Comparison of ENCODE assay signal across 15 mouse cellular contexts in genomic region chr5:120536632-120537031, GRCm38 (mm10). TPM values are rescaled to one million over a fixed set of nuclear protein-coding genes. Genes with fewer than 3 reads are reported as not detected.
A peak's percentile ranks its signal among the peaks of the same experiment; 100 is the strongest.
DNase-seq lines count a peak whose midpoint lies in the region; ATAC-seq and TF ChIP-seq lines count a peak whose summit lies in the region.
"Had no signal": no experiment of that assay in that cellular context is flagged by ENCODE, and none has a peak within 500 bp of the region (broad histone marks: within the 10 kb centered on the region; RNA-seq: fewer than 3 reads in every experiment).

No protein-coding gene starts in this region.

- TF ChIP-seq EP300 in liver, postnatal 0 days (IDR thresholded peaks at IDR 0.05; ENCODE audit: low read depth), result no peak

- H3K27me3 ChIP-seq in hindbrain, embryonic 10.5 days (ENCODE audit: insufficient read depth, poor library complexity, severe bottlenecking), result no peaks in the 10 kb centered on the region
- H3K27me3 ChIP-seq in hindbrain, embryonic 14.5 days (ENCODE audit: control insufficient read depth, insufficient read depth, low read length), result no peaks in the 10 kb centered on the region
- H3K27me3 ChIP-seq in lung, embryonic 15.5 days, result no peaks in the 10 kb centered on the region
- H3K27me3 ChIP-seq in embryonic facial prominence, embryonic 13.5 days, result no peaks in the 10 kb centered on the region
- no peaks in the 10 kb centered on the region for H3K27me3 ChIP-seq in limb, embryonic 11.5 days (ENCODE audit: control insufficient read depth, insufficient read depth, low read length)
- H3K27me3 ChIP-seq in liver, postnatal 0 days (ENCODE audit: insufficient read depth, low read length), result no peaks in the 10 kb centered on the region
- H3K27me3 ChIP-seq: heart, embryonic 15.5 days; liver, embryonic 15.5 days; neural tube, embryonic 12.5 days had no signal

- no peak for TF ChIP-seq CTCF in liver, postnatal 0 days (IDR thresholded peaks at IDR 0.05; ENCODE audit: low read depth)

- no peaks in the 10 kb centered on the region for H3K9me3 ChIP-seq in hindbrain, embryonic 10.5 days
- no peaks in the 10 kb centered on the region for H3K9me3 ChIP-seq in hindbrain, embryonic 14.5 days (ENCODE audit: control insufficient read depth, low read length)
- H3K9me3 ChIP-seq in lung, embryonic 15.5 days, result no peaks in the 10 kb centered on the region
- no peaks in the 10 kb centered on the region for H3K9me3 ChIP-seq in embryonic facial prominence, embryonic 13.5 days
- no peaks in the 10 kb centered on the region for H3K9me3 ChIP-seq in limb, embryonic 11.5 days (ENCODE audit: control insufficient read depth, low read length)
- H3K9me3 ChIP-seq in liver, postnatal 0 days (ENCODE audit: low read length), result no peaks in the 10 kb centered on the region
- H3K9me3 ChIP-seq: heart, embryonic 15.5 days; liver, embryonic 15.5 days; midbrain, embryonic 10.5 days; neural tube, embryonic 12.5 days had no signal

- no peak overlapping the region for H3K9ac ChIP-seq in hindbrain, embryonic 14.5 days
- H3K9ac ChIP-seq in lung, embryonic 15.5 days, result no peak overlapping the region
- H3K9ac ChIP-seq in embryonic facial prominence, embryonic 13.5 days, result 0 out of 2 replicates have a peak overlapping the region, but pooled peaks have one; percentile 32
- H3K9ac ChIP-seq in limb, embryonic 11.5 days (ENCODE audit: low read length), result no peak overlapping the region
- H3K9ac ChIP-seq in liver, postnatal 0 days (replicated peaks), result no peak overlapping the region
- H3K9ac ChIP-seq: heart, embryonic 15.5 days; liver, embryonic 15.5 days; neural tube, embryonic 12.5 days had no signal

- H3K4me3 ChIP-seq in hindbrain, embryonic 10.5 days, result no peak overlapping the region
- H3K4me3 ChIP-seq in hindbrain, embryonic 14.5 days (replicated peaks; ENCODE audit: low read length), result no peak overlapping the region
- H3K4me3 ChIP-seq in lung, embryonic 15.5 days, result no peak overlapping the region
- H3K4me3 ChIP-seq in embryonic facial prominence, embryonic 13.5 days, result no peak overlapping the region
- no peak overlapping the region for H3K4me3 ChIP-seq in limb, embryonic 11.5 days (ENCODE audit: low read depth, low read length)
- H3K4me3 ChIP-seq in liver, postnatal 0 days (ENCODE audit: low read depth, low read length), result no peak overlapping the region
- H3K4me3 ChIP-seq: heart, embryonic 15.5 days; liver, embryonic 15.5 days; midbrain, embryonic 10.5 days; neural tube, embryonic 12.5 days had no signal

- peak overlapping the region; percentile 70; the same call in 1 of the 2 replicates for H3K27ac ChIP-seq in hindbrain, embryonic 10.5 days
- H3K27ac ChIP-seq in hindbrain, embryonic 14.5 days, result no peak overlapping the region; the same call in 1 of the 2 replicates
- 0 out of 2 replicates have a peak overlapping the region, but pooled peaks have one; percentile 29 for H3K27ac ChIP-seq in lung, embryonic 15.5 days
- H3K27ac ChIP-seq in embryonic facial prominence, embryonic 13.5 days, result peak overlapping the region; percentile 75; the same call in 1 of the 2 replicates
- 0 out of 2 replicates have a peak overlapping the region, but pooled peaks have one; percentile 12 for H3K27ac ChIP-seq in limb, embryonic 11.5 days (replicated peaks; ENCODE audit: low read depth, low read length)
- no peak overlapping the region for H3K27ac ChIP-seq in liver, postnatal 0 days (ENCODE audit: low read depth)
- H3K27ac ChIP-seq: liver, embryonic 15.5 days; macrophage; neural tube, embryonic 12.5 days had no signal

- peaks cover 46% of the 10 kb centered on the region for H3K36me3 ChIP-seq in hindbrain, embryonic 10.5 days
- H3K36me3 ChIP-seq in hindbrain, embryonic 14.5 days (replicated peaks; ENCODE audit: control insufficient read depth, insufficient read depth), result peaks cover 24% of the 10 kb centered on the region; the same call in 1 of the 2 replicates
- peaks cover 21% of the 10 kb centered on the region for H3K36me3 ChIP-seq in lung, embryonic 15.5 days
- peaks cover 52% of the 10 kb centered on the region for H3K36me3 ChIP-seq in embryonic facial prominence, embryonic 13.5 days
- H3K36me3 ChIP-seq in limb, embryonic 11.5 days (ENCODE audit: control insufficient read depth, insufficient read depth, low read length), result peaks cover 5% of the 10 kb centered on the region
- H3K36me3 ChIP-seq in liver, postnatal 0 days (replicated peaks; ENCODE audit: insufficient read depth, low read length), result peaks cover 63% of the 10 kb centered on the region

- H3K4me1 ChIP-seq in hindbrain, embryonic 10.5 days (replicated peaks), result peaks cover 42% of the 10 kb centered on the region
- peaks cover 10% of the 10 kb centered on the region; the same call in 1 of the 2 replicates for H3K4me1 ChIP-seq in hindbrain, embryonic 14.5 days (replicated peaks; ENCODE audit: control insufficient read depth, insufficient read depth, low read length)
- H3K4me1 ChIP-seq in lung, embryonic 15.5 days, result peaks cover 19% of the 10 kb centered on the region
- H3K4me1 ChIP-seq in embryonic facial prominence, embryonic 13.5 days, result peaks cover 35% of the 10 kb centered on the region
- H3K4me1 ChIP-seq in limb, embryonic 11.5 days (ENCODE audit: control insufficient read depth, insufficient read depth, low read length), result peaks cover 39% of the 10 kb centered on the region
- no peaks in the 10 kb centered on the region for H3K4me1 ChIP-seq in liver, postnatal 0 days (ENCODE audit: insufficient read depth)
- H3K4me1 ChIP-seq: liver, embryonic 15.5 days had no signal

- no peak overlapping the region for H3K4me2 ChIP-seq in hindbrain, embryonic 14.5 days (replicated peaks)
- H3K4me2 ChIP-seq in lung, embryonic 15.5 days, result no peak overlapping the region
- H3K4me2 ChIP-seq in embryonic facial prominence, embryonic 13.5 days, result no peak overlapping the region
- no peak overlapping the region for H3K4me2 ChIP-seq in limb, embryonic 11.5 days (ENCODE audit: low read depth, severe bottlenecking)
- no peak overlapping the region for H3K4me2 ChIP-seq in liver, postnatal 0 days (ENCODE audit: low read depth, low read length)
- H3K4me2 ChIP-seq: heart, embryonic 15.5 days; liver, embryonic 15.5 days; neural tube, embryonic 12.5 days had no signal

- ATAC-seq in hindbrain, embryonic 14.5 days (ENCODE audit: low FRiP score), result no peak
- no peak for ATAC-seq in lung, embryonic 15.5 days (ENCODE audit: borderline replicate concordance, extremely low read depth, low FRiP score, low TSS enrichment)
- no peak for ATAC-seq in embryonic facial prominence, embryonic 13.5 days (ENCODE audit: insufficient number of reproducible peaks, insufficient read depth, low FRiP score, low TSS enrichment, low read depth)
- no peak for ATAC-seq in limb, embryonic 11.5 days (ENCODE audit: insufficient number of reproducible peaks, low FRiP score, low TSS enrichment, low read depth)
- no peak for ATAC-seq in liver, postnatal 0 days
- ATAC-seq: intestine, postnatal 0 days had no signal

- 65% methylated on average over 5 of the region's 5 CpGs for WGBS in hindbrain, embryonic 10.5 days
- 82% methylated on average over 5 of the region's 5 CpGs for WGBS in hindbrain, embryonic 14.5 days
- 66% methylated on average over 5 of the region's 5 CpGs for WGBS in lung, embryonic 15.5 days
- WGBS in embryonic facial prominence, embryonic 13.5 days, result 61% methylated on average over 5 of the region's 5 CpGs
- 69% methylated on average over 5 of the region's 5 CpGs for WGBS in limb, embryonic 11.5 days
- WGBS in liver, postnatal 0 days (ENCODE audit: insufficient replicate concordance), result 79% methylated on average over 5 of the region's 5 CpGs

- DNase-seq in hindbrain, embryonic 10.5 days (ENCODE audit: low spot score), result no peak
- no peak for DNase-seq in hindbrain, embryonic 14.5 days (ENCODE audit: low spot score)
- no peak for DNase-seq in lung, postnatal 25 days (ENCODE audit: low spot score)
- no peak for DNase-seq in limb, embryonic 11.5 days (ENCODE audit: low spot score)
- no peak for DNase-seq in liver, postnatal 0 days
- DNase-seq: kidney, postnatal 10 days; thymus, postnatal 14 days had no signal

RNA-seq across cellular contexts. Expression of gene Slc8b1, which starts 25.7 kb away (rescaled TPM):
- 4.4 and 5.8 TPM in 2 replicates for polyA plus RNA-seq in hindbrain, embryonic 10.5 days (2016; fragmentation: Nextera tagmentation; extraction: Ambion mirVana)
- 1.3 and 1.4 TPM in 2 replicates for polyA plus RNA-seq in hindbrain, embryonic 14.5 days (2014; fragmentation: Nextera tagmentation; extraction: Ambion mirVana)
- polyA plus RNA-seq in lung, embryonic 15.5 days (2015; fragmentation: Nextera tagmentation; extraction: Ambion mirVana), result 6.6 and 6.7 TPM in 2 replicates
- polyA plus RNA-seq in embryonic facial prominence, embryonic 13.5 days (2015; fragmentation: Nextera tagmentation; extraction: Ambion mirVana), result 5.0 and 5.9 TPM in 2 replicates
- 1.6 and 2.7 TPM in 2 replicates for polyA plus RNA-seq in limb, embryonic 11.5 days (2014; fragmentation: Nextera tagmentation; extraction: Ambion mirVana)
- polyA plus RNA-seq in liver, postnatal 0 days (2015; fragmentation: Nextera tagmentation; extraction: Ambion mirVana), result 15.3 and 17.1 TPM in 2 replicates

RNA-seq across cellular contexts. Expression of gene Plbd2, which starts 33.2 kb away (rescaled TPM):
- 42.5 and 43.0 TPM in 2 replicates for polyA plus RNA-seq in hindbrain, embryonic 10.5 days (2016; fragmentation: Nextera tagmentation; extraction: Ambion mirVana)
- polyA plus RNA-seq in hindbrain, embryonic 14.5 days (2014; fragmentation: Nextera tagmentation; extraction: Ambion mirVana), result 26.8 and 28.8 TPM in 2 replicates
- 52.6 and 56.1 TPM in 2 replicates for polyA plus RNA-seq in lung, embryonic 15.5 days (2015; fragmentation: Nextera tagmentation; extraction: Ambion mirVana)
- 43.5 and 54.4 TPM in 2 replicates for polyA plus RNA-seq in embryonic facial prominence, embryonic 13.5 days (2015; fragmentation: Nextera tagmentation; extraction: Ambion mirVana)
- 29.2 and 29.8 TPM in 2 replicates for polyA plus RNA-seq in limb, embryonic 11.5 days (2014; fragmentation: Nextera tagmentation; extraction: Ambion mirVana)
- polyA plus RNA-seq in liver, postnatal 0 days (2015; fragmentation: Nextera tagmentation; extraction: Ambion mirVana), result 53.6 and 54.1 TPM in 2 replicates

RNA-seq across cellular contexts. Expression of gene Tpcn1, which starts 51.8 kb away (rescaled TPM):
- polyA plus RNA-seq in hindbrain, embryonic 10.5 days (2016; fragmentation: Nextera tagmentation; extraction: Ambion mirVana), result 12.5 and 12.9 TPM in 2 replicates
- polyA plus RNA-seq in hindbrain, embryonic 14.5 days (2014; fragmentation: Nextera tagmentation; extraction: Ambion mirVana), result 13.4 and 15.7 TPM in 2 replicates
- polyA plus RNA-seq in lung, embryonic 15.5 days (2015; fragmentation: Nextera tagmentation; extraction: Ambion mirVana), result 18.6 and 20.3 TPM in 2 replicates
- 21.0 and 22.3 TPM in 2 replicates for polyA plus RNA-seq in embryonic facial prominence, embryonic 13.5 days (2015; fragmentation: Nextera tagmentation; extraction: Ambion mirVana)
- 13.9 and 15.2 TPM in 2 replicates for polyA plus RNA-seq in limb, embryonic 11.5 days (2014; fragmentation: Nextera tagmentation; extraction: Ambion mirVana)
- polyA plus RNA-seq in liver, postnatal 0 days (2015; fragmentation: Nextera tagmentation; extraction: Ambion mirVana), result 16.3 and 18.6 TPM in 2 replicates

RNA-seq across cellular contexts. Expression of gene Iqcd, which starts 52.2 kb away (rescaled TPM):
- 1.3 and 2.8 TPM in 2 replicates for polyA plus RNA-seq in hindbrain, embryonic 10.5 days (2016; fragmentation: Nextera tagmentation; extraction: Ambion mirVana)
- polyA plus RNA-seq in hindbrain, embryonic 14.5 days (2014; fragmentation: Nextera tagmentation; extraction: Ambion mirVana), result 1.5 and 1.9 TPM in 2 replicates
- polyA plus RNA-seq in lung, embryonic 15.5 days (2015; fragmentation: Nextera tagmentation; extraction: Ambion mirVana), result 0.34 and 0.64 TPM in 2 replicates
- 0.60 and 0.80 TPM in 2 replicates for polyA plus RNA-seq in embryonic facial prominence, embryonic 13.5 days (2015; fragmentation: Nextera tagmentation; extraction: Ambion mirVana)
- 0.27 and 0.40 TPM in 2 replicates for polyA plus RNA-seq in limb, embryonic 11.5 days (2014; fragmentation: Nextera tagmentation; extraction: Ambion mirVana)
- polyA plus RNA-seq in liver, postnatal 0 days (2015; fragmentation: Nextera tagmentation; extraction: Ambion mirVana), result 0.75 and 0.84 TPM in 2 replicates

Comparison
In these comparisons a context has a peak if more than half of its experiments do, and no peak if none do; other contexts are left out.
1. H3K27ac ChIP-seq: peak in hindbrain, embryonic 10.5 days (single experiment), lung, embryonic 15.5 days (single experiment), embryonic facial prominence, embryonic 13.5 days (single experiment) and limb, embryonic 11.5 days (single experiment); none in hindbrain, embryonic 14.5 days (single experiment) and liver, postnatal 0 days (single experiment).